Mouse (Mus musculus): ENCODE measurements around the gene Ctnna3.
"Not testable (repeated sequence)": the region's sequence is repeated elsewhere in the genome, so short reads cannot be mapped to it uniquely, and the experiment has no call there.

Ctnna3 gene

GRCm38 (mm10) chr10:64643976-64644375 is 1214.1 kb downstream of the Ctnna3 start:
- peak; percentile 3 to 4 for DNase-seq

- DNase-seq: no peak
These were observed 1231.3 kb downstream of the Ctnna3 start for GRCm38 (mm10) chr10:64661190-64661589.

- no peak for DNase-seq
These were observed 1241.6 kb downstream of the Ctnna3 start for GRCm38 (mm10) chr10:64671469-64671868.

- DNase-seq: peak; percentile 28 to 31
These were observed 1245.9 kb downstream of the Ctnna3 start for GRCm38 (mm10) chr10:64675796-64676195.

- no peak for DNase-seq
These were observed 1280.1 kb downstream of the Ctnna3 start for GRCm38 (mm10) chr10:64710017-64710416.

GRCm38 (mm10) chr10:64718036-64718435 is 1288.1 kb downstream of the Ctnna3 start:
- DNase-seq: peak in 1 of 2 experiments; percentile 2

- DNase-seq: no peak
These were observed 1305.8 kb downstream of the Ctnna3 start for GRCm38 (mm10) chr10:64735692-64736091.

GRCm38 (mm10) chr10:64736616-64737015 is 1306.7 kb downstream of the Ctnna3 start:
- no peak for DNase-seq

- not testable (repeated sequence) for DNase-seq
These were observed 1311.8 kb downstream of the Ctnna3 start for GRCm38 (mm10) chr10:64741721-64742120.

- not testable (repeated sequence) for DNase-seq
These were observed 1314.2 kb downstream of the Ctnna3 start for GRCm38 (mm10) chr10:64744099-64744498.

GRCm38 (mm10) chr10:64748651-64749050 is 1318.8 kb downstream of the Ctnna3 start:
- DNase-seq: peak in 1 of 2 experiments; percentile 3

- DNase-seq: peak; percentile 24 to 54
These were observed 1320.9 kb downstream of the Ctnna3 start for GRCm38 (mm10) chr10:64750791-64751190.

- DNase-seq: no peak
These were observed 1406.4 kb downstream of the Ctnna3 start for GRCm38 (mm10) chr10:64836315-64836714.

GRCm38 (mm10) chr10:64861439-64861838 is 1431.5 kb downstream of the Ctnna3 start:
- peak; percentile 27 to 29 for DNase-seq

- DNase-seq: no peak
These were observed 1441.0 kb downstream of the Ctnna3 start for GRCm38 (mm10) chr10:64870888-64871287.

- no peak for DNase-seq
These were observed 1446.6 kb downstream of the Ctnna3 start for GRCm38 (mm10) chr10:64876506-64876905.

GRCm38 (mm10) chr10:64879860-64880259 is 1450.0 kb downstream of the Ctnna3 start:
- peak in 1 of 2 experiments; percentile 6 for DNase-seq

- peak; percentile 90 to 95 for DNase-seq
These were observed 1457.0 kb downstream of the Ctnna3 start for GRCm38 (mm10) chr10:64886946-64887345.

- DNase-seq: no peak
These were observed 1462.6 kb downstream of the Ctnna3 start for GRCm38 (mm10) chr10:64892458-64892857.

GRCm38 (mm10) chr10:64898739-64899138 is 1468.8 kb downstream of the Ctnna3 start:
- no peak for DNase-seq

GRCm38 (mm10) chr10:64901726-64902125 is 1471.8 kb downstream of the Ctnna3 start:
- DNase-seq: no peak

GRCm38 (mm10) chr10:64940975-64941374 is 1511.1 kb downstream of the Ctnna3 start:
- DNase-seq: no peak

GRCm38 (mm10) chr10:64958391-64958790 is 1528.5 kb downstream of the Ctnna3 start:
- peak; percentile 11 to 61 for DNase-seq

GRCm38 (mm10) chr10:64992871-64993270 is 1563.0 kb downstream of the Ctnna3 start:
- no peak for DNase-seq

GRCm38 (mm10) chr10:65013525-65013924 is 1583.6 kb downstream of the Ctnna3 start:
- DNase-seq: peak; percentile 16 to 20

Data from cerebellum, postnatal 36 days (tissue).